Mouse (Mus musculus): ENCODE data around the gene 4930415O20Rik.
A peak's percentile ranks its signal among the peaks of the same experiment; 100 is the strongest.

Gene 4930415O20Rik

DNA sequence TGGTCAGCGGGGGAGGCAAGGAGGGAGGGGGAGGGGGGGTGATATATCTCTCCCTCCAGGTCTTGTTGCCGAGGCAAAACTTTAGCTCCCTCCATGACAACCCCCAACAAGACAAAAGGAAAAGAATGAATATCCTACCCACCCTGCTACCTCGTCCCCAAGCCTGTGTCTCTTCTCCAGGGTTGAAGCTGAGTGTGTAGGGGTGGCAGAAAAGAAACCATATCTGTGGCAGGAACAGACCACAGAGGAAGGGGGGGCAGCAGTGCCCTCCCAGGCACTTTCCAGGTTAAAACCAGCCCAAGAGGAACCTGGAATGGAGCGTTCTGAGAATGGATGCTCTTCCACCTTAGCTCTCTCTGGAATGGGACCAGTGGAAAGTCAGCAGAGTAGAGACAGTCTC lies 59.7 kb downstream of the 4930415O20Rik start, which contains the start of gene Cacnb3:
TSS of gene Cacnb3 (plus strand) at position 301 of the 400 bp plus-strand sequence.
- no peak for DNase-seq (ENCODE audit: low read depth)

DNA sequence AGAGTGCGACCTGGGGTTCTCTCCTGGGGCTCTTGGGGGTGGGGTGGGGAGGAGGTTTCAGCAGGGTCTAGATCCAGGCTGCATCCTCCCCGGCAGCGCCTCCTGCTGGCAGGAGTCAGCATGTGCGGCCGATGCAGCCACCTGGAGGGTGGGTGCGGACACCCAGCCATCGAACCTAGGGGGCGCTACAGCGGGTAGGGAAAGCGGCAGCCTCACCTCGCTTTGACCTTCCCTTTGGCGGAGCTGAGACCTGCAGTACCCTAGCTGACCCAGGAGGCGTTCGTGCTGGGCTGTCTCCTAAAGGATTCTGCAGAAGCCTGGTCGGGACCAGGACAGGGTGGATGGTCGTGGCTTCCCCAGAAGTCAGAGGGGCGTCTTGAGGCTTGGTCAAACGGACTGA lies 60.7 kb downstream of the 4930415O20Rik start:
- peak; percentile 89 for DNase-seq (ENCODE audit: low read depth)

DNA sequence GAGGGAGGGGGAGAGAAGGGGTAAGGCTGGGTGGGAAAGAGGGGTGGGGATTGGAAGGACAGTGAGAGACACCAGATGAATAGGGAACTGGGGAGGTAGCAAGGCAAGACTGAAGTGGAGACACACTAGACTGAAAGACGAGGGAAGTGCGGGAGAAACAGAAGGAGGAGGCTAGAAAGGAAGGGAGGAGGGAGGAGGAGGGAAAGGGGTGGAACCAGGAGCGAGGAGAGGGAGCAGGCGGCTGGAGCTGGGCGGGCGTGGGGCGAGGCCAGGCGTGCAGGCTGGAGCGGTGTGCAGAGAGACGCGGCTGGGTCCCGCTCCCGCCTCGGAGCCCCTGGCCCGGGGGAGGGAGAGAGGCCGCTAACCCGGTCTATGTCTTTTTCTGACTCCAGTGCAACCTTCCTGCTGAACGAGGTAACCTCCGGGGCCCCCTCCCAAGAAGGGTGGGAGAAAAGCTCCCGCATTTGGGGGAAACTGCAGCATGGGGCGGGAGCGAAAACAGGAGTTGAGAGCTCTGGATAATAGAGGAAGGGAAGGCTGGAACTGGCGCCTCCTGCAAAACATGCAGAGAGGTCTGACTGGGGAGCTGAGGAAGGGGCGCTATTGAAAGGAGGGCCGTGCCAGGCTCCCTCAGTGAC lies 61.4 kb downstream of the 4930415O20Rik start:
- peak; percentile 40 for DNase-seq (ENCODE audit: low read depth)

DNA sequence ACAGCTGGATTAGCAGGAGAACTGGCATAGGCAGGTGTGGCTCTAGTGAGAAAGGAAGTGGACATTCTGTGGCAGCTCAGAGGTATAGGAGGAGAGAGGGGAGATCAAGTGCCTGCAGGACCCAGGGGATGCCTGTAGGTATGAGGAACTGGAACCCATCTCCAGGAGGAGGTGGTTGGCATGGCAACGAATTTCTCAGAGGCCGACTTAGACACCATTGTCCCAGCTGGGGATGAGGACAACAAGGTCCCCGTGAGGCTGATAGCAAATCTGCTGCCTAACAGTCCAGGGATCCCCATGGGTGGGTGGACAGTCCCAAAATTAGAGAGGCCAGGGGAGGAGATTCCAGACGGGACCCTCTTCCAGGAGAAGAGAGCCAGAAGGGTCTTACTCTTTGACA lies 62.1 kb downstream of the 4930415O20Rik start:
- peak; percentile 46 for DNase-seq (ENCODE audit: low read depth)

DNA sequence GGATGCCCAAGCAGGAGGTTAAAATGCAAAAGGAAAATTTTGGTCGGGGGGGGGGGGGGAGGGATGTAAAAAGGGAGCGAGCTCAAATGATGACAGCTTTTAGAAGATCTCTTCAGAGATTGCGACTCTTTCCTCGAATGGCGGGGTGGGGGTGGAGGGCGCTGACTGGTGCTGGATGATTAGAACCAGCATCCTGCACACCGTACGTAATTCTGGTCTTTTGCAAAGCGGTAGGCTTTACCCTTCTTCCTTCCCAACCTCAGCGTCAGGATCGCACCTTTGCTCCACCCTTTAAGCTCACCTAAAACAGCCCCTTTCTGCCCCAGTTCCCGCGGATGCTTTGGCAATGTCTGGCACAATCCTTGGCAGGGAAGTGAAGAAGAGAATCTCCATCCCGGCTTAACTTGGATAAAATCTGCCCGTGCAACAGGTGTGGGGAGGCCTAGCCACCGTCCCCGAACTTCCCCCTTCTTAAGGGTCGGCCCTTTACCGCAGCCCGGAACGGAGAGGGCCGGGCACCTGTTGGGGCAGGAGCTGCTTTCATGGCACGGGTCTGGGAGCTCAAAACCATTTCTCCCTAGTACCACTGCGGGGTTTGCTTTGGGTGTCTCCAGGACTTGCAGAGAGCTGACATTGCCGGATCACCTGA lies 63.1 kb downstream of the 4930415O20Rik start:
- peak; percentile 61 for DNase-seq (ENCODE audit: low read depth)

DNA sequence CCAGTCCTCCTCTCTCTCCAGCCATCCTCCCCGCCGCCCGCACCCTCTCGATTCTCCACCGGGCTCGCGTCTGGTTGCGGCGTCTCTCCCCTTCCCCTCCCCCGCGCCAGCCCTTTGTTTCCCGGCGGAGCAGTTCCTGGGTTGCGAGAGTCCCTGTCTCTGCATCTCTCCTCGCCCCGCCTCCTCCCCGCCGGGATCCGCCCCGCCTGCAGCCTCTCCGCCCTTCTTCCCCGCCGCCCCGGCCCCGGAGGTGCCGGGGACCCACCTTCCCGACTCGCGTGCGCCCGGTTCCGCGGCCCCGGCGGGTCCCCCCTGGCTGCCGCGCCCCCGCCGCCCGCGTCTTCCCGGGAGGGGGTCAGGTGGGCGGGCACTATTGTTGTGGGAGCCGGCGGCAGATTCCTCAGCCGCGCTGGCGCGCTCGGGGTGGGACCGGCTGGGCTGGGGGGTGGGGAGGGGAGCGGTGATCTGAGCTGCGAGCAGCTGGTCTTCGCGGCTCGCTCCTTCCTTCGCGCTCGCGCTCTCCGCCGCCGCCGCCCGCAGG lies 63.8 kb downstream of the 4930415O20Rik start:
- DNase-seq (ENCODE audit: low read depth): peak; percentile 78

DNA sequence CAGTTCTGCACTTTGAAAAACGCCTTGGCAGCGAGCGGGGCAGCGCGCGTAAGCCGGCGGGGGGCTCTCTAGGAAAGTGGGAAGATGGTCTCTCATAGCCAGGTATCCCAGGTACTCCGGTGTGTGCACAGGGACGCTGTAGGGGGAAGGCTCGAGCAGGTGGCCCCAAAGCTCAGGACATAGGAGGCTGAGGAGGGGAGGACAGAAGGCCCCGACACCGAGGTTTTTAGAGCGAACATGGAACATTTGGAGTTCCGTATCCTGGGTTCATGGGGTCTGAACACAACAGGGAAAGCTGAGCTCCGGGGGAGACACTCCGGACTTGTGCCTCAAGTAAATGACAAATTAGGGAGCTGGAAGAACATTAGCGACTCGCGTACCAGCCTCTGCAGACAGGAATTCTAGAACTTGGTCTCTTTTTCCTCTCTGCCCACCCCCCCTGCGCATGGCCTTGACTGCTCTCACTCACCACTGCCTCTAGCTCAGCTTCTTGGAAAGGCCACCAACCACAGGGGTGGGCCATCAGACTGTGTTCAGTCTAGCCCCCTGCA lies 64.6 kb downstream of the 4930415O20Rik start:
- DNase-seq (ENCODE audit: low read depth): peak; percentile 32

DNA sequence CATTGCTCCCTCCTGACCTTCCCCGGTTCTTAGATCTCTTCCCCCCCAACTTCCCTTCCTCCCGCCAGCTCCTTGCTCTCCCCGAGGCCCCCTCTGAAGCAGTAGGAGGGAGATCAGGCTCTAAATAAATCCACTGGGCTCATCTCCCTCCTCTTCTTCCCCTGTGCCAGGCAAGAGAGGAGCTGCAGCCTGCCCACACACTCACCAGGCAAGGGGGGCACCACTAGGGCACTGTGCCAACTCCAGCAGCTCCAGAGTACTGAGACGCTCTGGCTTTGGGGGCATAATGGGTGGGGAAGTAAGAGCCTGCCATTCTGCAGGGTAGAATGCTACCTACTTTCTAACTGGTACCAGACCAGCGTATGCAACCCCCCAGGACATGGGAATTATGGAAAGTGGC lies 65.7 kb downstream of the 4930415O20Rik start:
- DNase-seq (ENCODE audit: low read depth): no peak

DNA sequence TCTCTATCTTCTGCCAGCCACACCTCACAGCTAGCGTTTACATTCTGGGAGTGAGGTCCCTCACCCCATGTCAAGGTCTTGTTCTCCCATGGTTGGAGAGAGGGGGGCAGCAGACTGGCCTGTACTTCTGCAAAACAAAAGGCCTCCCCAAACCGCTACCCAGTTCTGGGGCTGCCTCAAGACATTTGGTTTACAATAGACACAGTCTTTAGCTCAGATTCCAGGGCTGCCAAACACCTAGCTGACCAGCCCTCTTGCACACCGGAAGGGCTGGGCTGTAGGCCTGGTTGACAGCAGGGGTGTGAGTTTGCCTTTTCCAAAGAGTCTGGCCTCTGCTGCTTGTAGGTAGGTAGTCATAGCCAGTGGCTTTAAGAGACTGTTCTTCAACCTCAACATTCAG lies 66.4 kb downstream of the 4930415O20Rik start:
- DNase-seq (ENCODE audit: low read depth): no peak

Measured in induced T-regulatory cell, adult 2 months (primary cell).